Mouse (Mus musculus): ENCODE data around the gene Tbc1d2b. TPM values are rescaled to one million over a fixed set of nuclear protein-coding genes. Genes with fewer than 3 reads are reported as not detected.

The Tbc1d2b gene
- 14.1 and 16.8 TPM in 2 replicates for polyA plus RNA-seq (2012; rRNA removed)

GRCm38 (mm10) chr9:90270193-90270943, at the start of gene Tbc1d2b:
Gene Tbc1d2b, minus strand, starts transcription at chr9:90270804.

GRCm38 (mm10) chr9:90162926-90163748, 107.5 kb downstream of the Tbc1d2b start, which contains the start of gene Adamts7:
Gene Adamts7, plus strand, starts transcription at chr9:90163069.

Other genes with a start within 250 kb of the Tbc1d2b start
- gene Ctsh, start 216.7 kb downstream of the Tbc1d2b start, polyA plus RNA-seq (2012; rRNA removed) = 10.9 and 17.6 TPM in 2 replicates
- 9.1 and 10.0 TPM in 2 replicates for gene Morf4l1, start 156.0 kb downstream of the Tbc1d2b start, polyA plus RNA-seq (2012; rRNA removed)
- gene Adamts7, start 107.7 kb downstream of the Tbc1d2b start, polyA plus RNA-seq (2012; rRNA removed) = 3.0 and 4.3 TPM in 2 replicates

Measured in stomach, adult 2 months (tissue).